Mouse (Mus musculus): ENCODE measurements at regions not wholly inside any gene's neighbourhood (a gene's known extent, or its start where the extent isn't known, plus 50 kb on each side); places are given as distances from the start of the nearest gene placed in this dataset.
A peak's percentile ranks its signal among the peaks of the same experiment; 100 is the strongest.
"Not testable (repeated sequence)": the region's sequence is repeated elsewhere in the genome, so short reads cannot be mapped to it uniquely, and the experiment has no call there.

GRCm38 (mm10) chr12:29050516-29051251 lies 299.1 kb downstream of the Eipr1 start:
- DNase-seq = no peak

- DNase-seq = peak; percentile 13 to 24
Observed at GRCm38 (mm10) chr12:29054367-29054766, 302.8 kb downstream of the Eipr1 start.

- no peak for DNase-seq
Observed at GRCm38 (mm10) chr12:29062025-29062637, 310.5 kb downstream of the Eipr1 start.

GRCm38 (mm10) chr12:29062801-29063200 lies 311.2 kb downstream of the Eipr1 start:
- DNase-seq = no peak

- DNase-seq = peak; percentile 9 to 17
Observed at GRCm38 (mm10) chr12:29068180-29068579, 316.6 kb downstream of the Eipr1 start.

DNA sequence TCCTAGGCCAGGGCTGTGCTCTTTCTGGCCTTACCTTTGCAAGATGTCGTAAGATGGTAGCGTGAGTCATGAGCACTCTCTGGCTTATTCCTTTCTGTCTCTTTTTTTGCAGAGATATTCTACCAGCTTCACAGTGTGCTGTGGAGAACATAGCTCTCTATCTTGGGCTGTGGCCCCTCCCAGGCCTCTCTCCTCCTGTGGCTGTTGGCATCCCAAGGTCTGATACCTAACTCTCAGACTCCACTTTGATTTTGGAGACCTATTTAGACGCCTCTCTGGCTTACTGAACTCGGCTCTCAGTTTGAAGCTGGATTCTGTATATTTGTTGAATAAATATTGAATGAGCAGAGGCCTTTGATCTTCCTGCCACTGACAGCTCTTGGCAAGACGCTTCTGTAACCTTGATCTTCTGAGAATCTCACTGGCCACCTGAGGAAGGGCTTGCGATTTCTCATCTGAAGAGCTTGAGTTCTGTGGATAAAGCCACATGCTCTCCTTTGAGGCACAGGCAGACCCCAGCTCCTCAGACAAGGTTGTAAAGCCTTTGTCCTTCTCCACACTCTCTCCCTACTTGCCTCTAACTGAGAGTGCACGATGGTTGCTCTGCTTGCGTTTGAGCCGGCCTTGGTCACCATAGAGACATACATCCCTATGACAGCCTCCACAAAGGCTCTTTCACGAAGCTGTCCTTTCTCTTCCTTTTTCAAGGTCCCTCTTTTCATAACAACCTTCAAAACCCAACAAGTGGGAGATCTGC lies 323.7 kb downstream of the Eipr1 start:
- no peak for DNase-seq

DNA sequence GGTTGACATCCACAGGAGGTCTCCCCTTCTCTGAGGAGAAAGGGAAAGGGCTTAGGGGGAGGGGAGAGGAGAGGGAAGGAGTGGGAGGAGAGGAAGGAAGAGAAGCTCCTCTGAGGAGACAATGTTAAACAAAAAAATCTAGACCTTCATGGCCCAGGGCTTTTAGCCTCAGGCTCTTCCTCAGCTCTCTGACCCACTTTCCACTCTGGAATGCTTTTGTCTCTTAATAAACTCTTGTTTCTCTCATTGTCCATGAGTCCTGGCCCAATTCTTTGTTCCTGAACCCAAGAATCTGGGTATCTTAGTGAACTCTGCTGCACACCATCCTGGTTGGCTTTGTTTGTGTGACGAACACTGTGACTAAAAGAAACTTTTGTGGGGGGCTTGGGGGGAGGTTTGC lies 325.0 kb downstream of the Eipr1 start:
- DNase-seq = no peak

GRCm38 (mm10) chr12:29079011-29079410 lies 327.4 kb downstream of the Eipr1 start:
- DNase-seq = no peak

- peak; percentile 51 to 54 for DNase-seq
Observed at GRCm38 (mm10) chr12:29083426-29084221, 332.0 kb downstream of the Eipr1 start.

DNA sequence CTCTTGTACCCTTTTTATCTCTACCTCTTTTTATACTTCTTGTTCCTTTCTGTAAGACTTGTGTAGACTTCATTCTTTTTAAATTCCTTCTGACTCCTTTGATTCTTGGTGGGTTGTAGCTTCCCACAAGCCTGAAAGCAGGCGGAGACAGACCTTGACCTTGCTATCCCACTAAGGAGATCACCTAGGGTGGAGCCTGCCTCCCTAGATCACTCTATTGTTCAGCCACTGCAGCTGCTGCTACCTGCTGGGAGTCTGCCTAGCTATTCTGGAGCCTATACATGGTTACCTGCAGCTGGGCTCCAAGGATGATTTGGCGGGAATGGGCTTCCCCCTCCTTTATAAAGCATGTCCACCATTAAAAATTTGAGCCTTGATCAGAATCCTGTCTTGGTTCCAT lies 335.6 kb downstream of the Eipr1 start:
- not testable (repeated sequence) for DNase-seq

DNA sequence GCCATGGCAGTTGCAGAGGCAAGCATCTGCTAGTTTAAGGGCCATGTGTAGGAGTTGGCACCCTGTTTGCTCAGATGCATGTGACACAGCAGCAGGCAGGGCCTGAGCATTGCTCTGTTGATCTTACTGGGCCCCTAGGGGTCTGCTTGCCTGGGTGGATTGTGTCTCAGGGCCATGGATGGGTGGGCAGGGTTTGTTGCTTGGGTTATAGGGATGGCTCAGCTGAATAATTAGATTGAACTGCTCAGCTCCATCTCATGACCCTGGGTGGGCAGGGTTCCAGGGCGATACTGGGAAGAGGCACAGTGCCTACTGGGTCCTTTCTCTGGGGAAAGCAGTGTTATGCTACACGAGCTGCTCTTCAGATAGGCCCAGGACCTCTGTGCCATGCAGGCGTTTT lies 338.0 kb downstream of the Eipr1 start:
- no peak for DNase-seq

DNA sequence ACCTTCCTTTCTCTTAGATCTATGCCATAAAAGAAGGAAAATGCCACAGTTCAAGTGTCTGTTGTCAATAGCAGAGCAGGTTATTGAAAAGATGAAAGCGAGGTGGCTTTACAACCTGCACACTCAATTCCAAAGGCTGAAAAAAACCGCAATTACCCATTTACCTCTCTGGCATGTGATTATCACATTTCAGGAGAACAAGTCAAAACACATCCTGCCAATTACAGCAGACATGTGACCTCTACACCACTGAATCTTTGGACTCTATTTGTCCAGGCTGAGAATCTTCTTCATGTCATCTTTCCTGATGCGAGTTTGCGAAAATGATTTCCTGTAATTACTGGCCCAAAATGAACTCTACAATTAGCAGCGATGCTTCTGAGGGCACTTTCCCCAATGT lies 338.8 kb downstream of the Eipr1 start:
- DNase-seq = no peak

DNA sequence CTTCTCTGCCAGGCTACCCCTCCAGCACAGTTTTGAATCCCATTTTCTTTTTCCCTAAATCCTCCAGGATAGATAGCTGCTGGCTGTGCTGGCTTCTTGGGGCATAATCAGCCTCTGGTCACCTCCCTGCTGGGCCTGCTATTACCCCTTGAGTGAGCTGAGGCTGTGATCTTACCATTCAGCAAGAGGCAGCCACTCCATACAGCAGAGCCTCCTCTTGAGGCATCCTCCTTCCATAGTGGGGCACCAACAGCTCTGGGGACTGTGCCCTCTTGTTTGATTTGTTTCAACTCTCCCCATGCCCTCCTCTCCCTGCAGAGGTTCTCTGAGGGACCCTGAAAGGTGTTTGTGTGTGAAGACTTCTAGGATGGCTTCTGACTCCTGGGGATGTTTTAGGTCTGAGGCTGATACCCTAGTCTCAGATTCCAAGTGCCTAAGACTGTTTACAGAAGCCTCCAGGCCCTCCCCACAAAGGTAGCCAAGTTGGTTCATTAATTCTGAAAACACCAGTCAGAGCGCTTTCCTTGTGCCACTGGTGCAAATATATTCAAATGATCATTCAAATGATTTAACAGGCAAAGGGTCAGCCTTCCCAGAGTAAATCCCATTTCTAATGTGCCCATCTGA lies 343.9 kb downstream of the Eipr1 start:
- no peak for DNase-seq

DNA sequence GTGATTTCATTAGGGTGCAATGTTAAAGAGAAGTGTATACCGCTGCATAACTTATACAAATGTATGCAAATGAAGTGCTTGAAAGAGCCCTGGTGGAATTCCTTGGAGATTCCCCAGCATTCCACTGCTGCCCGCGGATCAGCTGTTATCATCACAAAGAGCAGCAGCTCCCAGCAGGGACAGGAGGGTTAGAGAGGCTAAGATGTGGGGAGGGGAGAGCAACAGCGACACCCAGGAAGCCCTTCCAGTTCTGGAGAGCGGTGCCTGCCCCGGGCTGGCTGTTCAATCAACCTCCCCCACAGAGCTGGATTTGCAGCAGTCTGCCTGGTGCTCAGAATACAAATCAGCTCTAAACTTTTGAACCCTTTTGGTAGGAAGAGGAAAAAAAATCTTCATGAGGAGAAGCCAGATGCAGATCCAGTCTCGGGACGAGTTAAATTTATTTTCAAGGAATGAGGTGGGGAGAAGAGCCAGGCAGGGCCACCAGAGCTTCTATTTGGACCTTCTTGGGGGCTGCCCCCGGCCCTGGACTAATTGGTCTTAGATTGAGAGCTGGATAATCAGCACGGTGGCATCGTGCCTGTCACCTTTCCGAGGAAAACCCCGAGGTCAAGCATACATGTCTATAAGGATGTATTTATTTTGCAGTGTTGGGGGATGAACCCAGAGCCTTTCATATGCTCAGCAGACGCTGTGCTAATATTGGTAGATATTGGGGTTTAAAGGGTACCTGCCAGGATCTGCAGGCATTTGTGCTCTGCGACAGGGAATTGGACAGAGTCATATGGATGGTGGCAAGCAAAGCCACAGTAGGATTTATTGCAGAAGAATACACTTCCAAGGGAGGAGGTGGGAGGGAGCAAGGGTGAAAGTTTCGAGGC lies 344.7 kb downstream of the Eipr1 start:
- no peak for DNase-seq

DNA sequence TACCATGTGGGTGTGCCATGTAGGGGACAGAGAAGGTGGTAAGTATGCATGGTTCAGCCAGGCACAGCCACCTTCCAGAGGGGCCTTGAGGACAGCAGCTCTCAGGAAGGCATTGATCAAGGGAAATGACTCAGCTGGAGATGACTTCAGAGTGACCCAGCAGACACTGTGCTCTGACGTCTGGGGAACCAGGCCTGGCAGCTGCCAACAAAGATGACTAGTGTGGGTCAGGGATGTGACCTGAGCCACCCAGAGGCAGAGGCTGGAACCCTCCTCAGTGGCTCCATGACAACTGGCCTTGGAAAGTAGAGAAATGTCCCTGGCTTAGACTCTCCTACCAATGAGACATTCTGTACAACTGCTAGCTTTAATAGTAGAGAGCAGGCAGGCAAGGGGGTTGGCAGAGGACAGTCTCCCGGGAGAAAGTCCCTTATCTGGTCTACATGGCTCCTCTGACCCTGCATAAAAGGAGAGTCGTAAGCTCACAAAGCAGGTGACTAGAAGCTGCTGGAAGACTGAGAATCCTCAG lies 348.5 kb downstream of the Eipr1 start:
- DNase-seq = no peak

GRCm38 (mm10) chr12:29106893-29107719 lies 355.5 kb downstream of the Eipr1 start:
- no peak for DNase-seq

GRCm38 (mm10) chr12:29107720-29108051 lies 356.1 kb downstream of the Eipr1 start:
- no peak for DNase-seq

- DNase-seq = no peak
Observed at GRCm38 (mm10) chr12:29118336-29118735, 366.7 kb downstream of the Eipr1 start.

DNA sequence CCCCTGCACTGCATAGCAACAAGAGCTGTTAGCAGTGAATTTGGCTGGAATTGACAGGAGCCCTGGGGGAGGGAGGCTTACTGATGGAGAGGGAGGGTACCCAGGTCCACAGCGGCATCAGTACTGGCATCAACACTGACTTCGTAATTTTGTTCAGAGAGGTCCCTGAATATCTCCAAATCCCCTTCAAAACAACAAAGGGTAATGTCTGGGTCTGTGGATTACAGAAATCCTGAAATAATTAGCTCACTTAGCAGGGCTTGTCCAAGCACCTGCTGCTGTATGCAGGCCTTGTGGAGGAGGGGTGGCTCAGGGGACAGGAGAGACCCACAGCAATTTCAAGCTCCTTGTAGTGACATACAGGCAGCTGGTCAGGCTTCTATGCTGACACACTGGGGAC lies 369.6 kb downstream of the Eipr1 start:
- DNase-seq = no peak

GRCm38 (mm10) chr12:29122931-29123330 lies 371.3 kb downstream of the Eipr1 start:
- DNase-seq = no peak
